Mouse (Mus musculus) olfactory bulb, adult 2 months (tissue): ENCODE measurements around the gene Ssc4d. TPM values are rescaled to one million over a fixed set of nuclear protein-coding genes. Genes with fewer than 3 reads are reported as not detected.

Source experiments
- H3K27ac ChIP-seq: fragments of 200-500 bp; 2 replicates; pipeline ENCODE4 v1.5.1; 2012; ENCODE audit warnings: low read depth, low read length; ENCODE audit not compliant: insufficient read depth
- H3K4me1 ChIP-seq: fragments of 200-500 bp; 2 replicates; pipeline ENCODE4 v1.6.1; 2012; ENCODE audit warnings: low read length; ENCODE audit not compliant: control insufficient read depth, insufficient read depth
- H3K4me3 ChIP-seq: fragments of 200-500 bp; 2 replicates; pipeline ENCODE4 v1.5.1; 2012; ENCODE audit warnings: mild to moderate bottlenecking, low read depth, low read length, moderate library complexity; ENCODE audit not compliant: insufficient read depth
- CTCF ChIP-seq: fragments of 200-500 bp; IDR thresholded peaks from 2 replicates; pipeline ENCODE4 v1.5.1; 2012; ENCODE audit warnings: low read depth, mild to moderate bottlenecking, low read length, moderate library complexity; ENCODE audit not compliant: insufficient read depth
- POLR2A ChIP-seq: fragments of 200-500 bp; IDR thresholded peaks from 2 replicates; pipeline ENCODE4 v1.6.1; 2012; ENCODE audit warnings: mild to moderate bottlenecking, low read depth, low read length, moderate library complexity; ENCODE audit not compliant: insufficient read depth
- WGBS: fragments of 180-500 bp; shearing (Covaris S2); methylation state at CpG from one replicate; pipeline ENCODE4 v1.1.7; 2018; 5-methylcytosine and 5-hydroxymethylcytosine counted together
- polyA plus RNA-seq: library from polyadenylated mRNA; stranded (reverse); fragments of >200 nt; gene quantifications from 2 replicates; pipeline ENCODE4 v1.2.4, GENCODE M21; 2012; ENCODE audit warnings: low replicate concordance; ENCODE audit not compliant: missing spikeins, insufficient read depth, insufficient read length

Ssc4d gene
- polyA plus RNA-seq, 1 experiment, result not detected

GRCm38 (mm10) chr5:135935641-135936190 is 38.6 kb downstream of the Ssc4d start:
- Histone ChIP-seq H3K4me1 (peaks cover 9% of the 10 kb centered on the region; the same call in 1 of the 2 replicates), H3K4me3 (no peak overlapping the region), H3K27ac (no peak overlapping the region)
- TF ChIP-seq POLR2A (no peak), CTCF (no peak)
- WGBS, result 75% methylated on average over 6 of the region's 6 CpGs

GRCm38 (mm10) chr5:135935176-135935523 is 39.2 kb downstream of the Ssc4d start:
- 52% methylated on average over 7 of the region's 7 CpGs for WGBS
- peak overlapping the region; percentile 6; the same call in 1 of the 2 replicates for H3K4me3 ChIP-seq

GRCm38 (mm10) chr5:135934481-135935175 is 39.7 kb downstream of the Ssc4d start, which contains the start of gene Ywhag:
TSS of gene Ywhag (minus strand) at chr5:135934616.
- peak; percentile 99 for TF ChIP-seq POLR2A
- TF ChIP-seq CTCF, result peak; percentile 68; the same call in 1 of the 2 replicates

More at GRCm38 (mm10) chr5:135935176-135935523, 39.2 kb downstream of the Ssc4d start:
- TF ChIP-seq CTCF (no peak), POLR2A (no peak)
- H3K4me1 ChIP-seq, result peaks cover 9% of the 10 kb centered on the region; the same call in 1 of the 2 replicates
- H3K27ac ChIP-seq, result peak overlapping the region; percentile 74

GRCm38 (mm10) chr5:135933900-135934441 is 40.4 kb downstream of the Ssc4d start:
- TF ChIP-seq POLR2A (no peak), CTCF (no peak)
- H3K27ac ChIP-seq, result peak overlapping the region; percentile 74
- WGBS, result under 1% methylated on average over 33 of the region's 35 CpGs
- peak overlapping the region; percentile 69 for H3K4me3 ChIP-seq
- peaks cover 15% of the 10 kb centered on the region for H3K4me1 ChIP-seq

More at GRCm38 (mm10) chr5:135934481-135935175, 39.7 kb downstream of the Ssc4d start, which contains the start of gene Ywhag:
- under 1% methylated on average over 48 of the region's 48 CpGs for WGBS
- peak within 1 kb of the TSS; percentile 69 for H3K4me3 ChIP-seq
- peaks cover 10% of the 10 kb centered on the region; the same call in 1 of the 2 replicates for H3K4me1 ChIP-seq
- peak within 1 kb of the TSS; percentile 91 for H3K27ac ChIP-seq

- H3K4me1 ChIP-seq, result peaks cover 16% of the 10 kb centered on the region
- WGBS, result 3% methylated on average over 12 of the region's 12 CpGs
- peak overlapping the region; percentile 69 for H3K4me3 ChIP-seq
- H3K27ac ChIP-seq, result no peak overlapping the region
- TF ChIP-seq POLR2A, result no peak
- no peak for TF ChIP-seq CTCF
These were observed 41.0 kb downstream of the Ssc4d start for GRCm38 (mm10) chr5:135933222-135933899.

- no peak for TF ChIP-seq POLR2A
- no peak for TF ChIP-seq CTCF
- H3K4me1 ChIP-seq, result peaks cover 16% of the 10 kb centered on the region
- 28% methylated on average over 2 of the region's 2 CpGs for WGBS
- no peak overlapping the region for H3K27ac ChIP-seq
- no peak overlapping the region for H3K4me3 ChIP-seq
These were observed 42.0 kb downstream of the Ssc4d start for GRCm38 (mm10) chr5:135932359-135932758.

- WGBS, result 47% methylated on average over 9 of the region's 9 CpGs
- no peak overlapping the region for H3K27ac ChIP-seq
These were observed 42.8 kb downstream of the Ssc4d start for GRCm38 (mm10) chr5:135931526-135931925.

GRCm38 (mm10) chr5:135929685-135930424 is 44.5 kb downstream of the Ssc4d start:
- Histone ChIP-seq H3K4me1 (peaks cover 21% of the 10 kb centered on the region), H3K4me3 (no peak overlapping the region), H3K27ac (no peak overlapping the region)
- TF ChIP-seq POLR2A, result no peak
- no peak for TF ChIP-seq CTCF
- 55% methylated on average over 6 of the region's 6 CpGs for WGBS

More at GRCm38 (mm10) chr5:135931526-135931925, 42.8 kb downstream of the Ssc4d start:
- TF ChIP-seq CTCF, result no peak
- no peak for TF ChIP-seq POLR2A
- Histone ChIP-seq H3K4me1 (peaks cover 16% of the 10 kb centered on the region), H3K4me3 (peak overlapping the region; percentile 30)

GRCm38 (mm10) chr5:135923901-135924300 is 50.4 kb downstream of the Ssc4d start:
- whole genome bisulfite sequencing, result 80% methylated on average over 7 of the region's 7 CpGs
- H3K27ac ChIP-seq, result no peak overlapping the region
- TF ChIP-seq CTCF (no peak), POLR2A (no peak)

More at GRCm38 (mm10) chr5:135923901-135924300, 50.4 kb downstream of the Ssc4d start:
- no peak overlapping the region for H3K4me3 ChIP-seq
- peaks cover 12% of the 10 kb centered on the region for H3K4me1 ChIP-seq
